Mouse (Mus musculus) spleen, adult 2 months (tissue): Measurements from ENCODE around the gene Tns1.
"Not testable (repeated sequence)": the region's sequence is repeated elsewhere in the genome, so short reads cannot be mapped to it uniquely, and the experiment has no call there.

Source experiments
- CTCF ChIP-seq: fragments of 200-500 bp; IDR thresholded peaks from 2 replicates; pipeline ENCODE4 v1.5.1; 2011; ENCODE audit warnings: mild to moderate bottlenecking, inconsistent platforms; ENCODE audit not compliant: insufficient read depth, insufficient read length, insufficient replicate concordance; ENCODE audit errors: extremely low read depth
- POLR2A ChIP-seq: fragments of 200-500 bp; IDR thresholded peaks from 2 replicates; pipeline ENCODE4 v1.6.1; 2011; ENCODE audit warnings: low read depth, low read length, inconsistent platforms

DNA sequence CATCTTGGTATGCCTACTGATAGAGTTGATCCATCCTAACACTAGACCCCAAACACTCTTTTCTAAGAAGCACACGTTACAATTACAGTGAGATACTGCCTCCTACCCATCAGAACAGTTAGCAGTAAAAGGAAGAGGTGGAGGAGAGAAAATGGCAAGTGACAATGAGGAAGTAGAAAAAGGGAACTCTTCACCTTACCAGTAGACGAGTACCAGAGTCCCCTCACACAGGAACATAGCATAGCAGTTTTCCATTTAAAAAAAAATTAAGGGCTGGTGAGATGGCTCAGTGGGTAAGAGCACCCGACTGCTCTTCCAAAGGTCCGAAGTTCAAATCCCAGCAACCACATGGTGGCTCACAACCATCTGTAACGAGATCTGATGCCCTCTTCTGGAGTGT, 35.4 kb upstream of the Tns1 start:
- TF ChIP-seq POLR2A, CTCF: not testable (repeated sequence)
